Comparison of ENCODE assay signal across 8 mouse cellular contexts in the genomic region with DNA sequence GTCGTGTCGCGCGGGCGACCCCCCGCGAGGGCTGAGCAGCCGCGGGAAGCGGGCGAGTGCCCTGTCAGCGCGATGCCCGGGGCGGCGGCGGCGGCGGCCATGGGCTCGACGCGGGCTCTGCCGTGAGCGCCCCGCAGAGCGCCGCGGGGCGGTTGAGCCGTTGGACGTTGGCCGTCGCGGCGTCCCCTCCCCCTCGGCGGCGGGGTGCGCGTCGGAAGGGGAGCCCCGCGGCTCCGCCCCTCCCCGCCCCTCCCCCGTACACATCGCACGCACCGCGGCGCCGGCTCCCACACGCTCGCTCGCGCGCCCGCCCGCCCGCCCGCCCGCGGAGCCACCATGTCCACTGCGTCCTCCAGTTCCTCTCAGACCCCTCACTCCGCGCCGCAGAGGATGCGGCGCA. TPM values are rescaled to one million over a fixed set of nuclear protein-coding genes. Genes with fewer than 3 reads are reported as not detected.
DNase-seq lines count a peak whose midpoint lies in the region; ATAC-seq and TF ChIP-seq lines count a peak whose summit lies in the region.

A gene (plus strand): TSS at position 50 of the 400 bp plus-strand sequence.

- DNase-seq in frontal cortex, adult 2 months (ENCODE audit: extremely low spot score in 1 of 2, low spot score in 1 of 2) = peak in 1 of 2 experiments; percentile 68
- DNase-seq in frontal cortex, postnatal 14 days (ENCODE audit: low spot score in 2 of 2) = no peak
- DNase-seq in brain, embryonic 14.5 days (ENCODE audit: low read depth) = peak; percentile 89
- peak; percentile 58 for DNase-seq in gastrocnemius, adult 18-20 months (ENCODE audit: low spot score)
- no peak for DNase-seq in intestine, embryonic 14.5 days (ENCODE audit: low spot score)
- DNase-seq in spleen, adult 2 months (ENCODE audit: low read depth in 1 of 2, low spot score in 2 of 2) = peak in 1 of 2 experiments; percentile 68

- peak within 1 kb of the TSS; percentile 61 for H3K4me2 ChIP-seq in intestine, embryonic 14.5 days (ENCODE audit: low read length)
- peak within 1 kb of the TSS; percentile 75 for H3K4me2 ChIP-seq in limb, embryonic 13.5 days (replicated peaks)
- H3K4me2 ChIP-seq in midbrain, embryonic 12.5 days (replicated peaks) = peak within 1 kb of the TSS; percentile 72

- ATAC-seq in intestine, embryonic 14.5 days (replicated peaks; ENCODE audit: low FRiP score, low TSS enrichment, low read depth) = peak; percentile 88
- peak; percentile 84 for ATAC-seq in limb, embryonic 13.5 days (ENCODE audit: low FRiP score, low read depth)
- ATAC-seq in midbrain, embryonic 12.5 days (ENCODE audit: low FRiP score, low read depth) = peak; percentile 82

- WGBS in intestine, embryonic 14.5 days = under 1% methylated on average over 33 of the region's 69 CpGs
- WGBS in limb, embryonic 13.5 days = under 1% methylated on average over 33 of the region's 69 CpGs
- 0% methylated on average over 20 of the region's 69 CpGs for WGBS in midbrain, embryonic 12.5 days
- 0% methylated on average over 25 of the region's 69 CpGs for WGBS in spleen, adult 2 months

- no peaks in the 10 kb centered on the region for H3K9me3 ChIP-seq in intestine, embryonic 14.5 days (ENCODE audit: control insufficient read depth, low read length)
- no peaks in the 10 kb centered on the region for H3K9me3 ChIP-seq in limb, embryonic 13.5 days
- H3K9me3 ChIP-seq in midbrain, embryonic 12.5 days = no peaks in the 10 kb centered on the region

- no peak for TF ChIP-seq POLR2A in brain, embryonic 14.5 days (IDR thresholded peaks at IDR 0.05; ENCODE audit: borderline replicate concordance, extremely low read depth, insufficient read depth, insufficient read length, poor library complexity, severe bottlenecking)
- TF ChIP-seq POLR2A in spleen, adult 2 months (IDR thresholded peaks at IDR 0.05; ENCODE audit: low read depth, low read length) = peak; percentile 5; the same call in 1 of the 2 replicates

- H3K4me3 ChIP-seq in intestine, embryonic 14.5 days (ENCODE audit: low read depth, low read length) = peak within 1 kb of the TSS; percentile 70
- H3K4me3 ChIP-seq in limb, embryonic 13.5 days = peak within 1 kb of the TSS; percentile 97
- peak within 1 kb of the TSS; percentile 98 for H3K4me3 ChIP-seq in midbrain, embryonic 12.5 days
- H3K4me3 ChIP-seq in spleen, adult 2 months (ENCODE audit: extremely low read depth, insufficient read depth, insufficient read length) = peak within 1 kb of the TSS; percentile 83

- H3K27ac ChIP-seq in intestine, embryonic 14.5 days (ENCODE audit: low read depth) = peak within 1 kb of the TSS; percentile 98
- H3K27ac ChIP-seq in limb, embryonic 13.5 days = peak within 1 kb of the TSS; percentile 99
- H3K27ac ChIP-seq in midbrain, embryonic 12.5 days (replicated peaks) = peak within 1 kb of the TSS; percentile 100
- H3K27ac ChIP-seq in spleen, adult 2 months (ENCODE audit: insufficient read depth, low read length) = peak within 1 kb of the TSS; percentile 99

- no peaks in the 10 kb centered on the region for H3K36me3 ChIP-seq in intestine, embryonic 14.5 days (ENCODE audit: control insufficient read depth, insufficient read depth, low read length)
- H3K36me3 ChIP-seq in limb, embryonic 13.5 days = no peaks in the 10 kb centered on the region
- no peaks in the 10 kb centered on the region for H3K36me3 ChIP-seq in midbrain, embryonic 12.5 days
- H3K36me3 ChIP-seq in spleen, adult 2 months (ENCODE audit: control insufficient read depth, insufficient read depth, low read length) = no peaks in the 10 kb centered on the region

- 0 out of 2 replicates have a peak, but pooled peaks cover 3% of the 10 kb centered on the region for H3K4me1 ChIP-seq in intestine, embryonic 14.5 days (replicated peaks; ENCODE audit: control insufficient read depth, insufficient read depth, low read length)
- H3K4me1 ChIP-seq in limb, embryonic 13.5 days = peaks cover 22% of the 10 kb centered on the region
- peaks cover 22% of the 10 kb centered on the region for H3K4me1 ChIP-seq in midbrain, embryonic 12.5 days
- peaks cover 8% of the 10 kb centered on the region for H3K4me1 ChIP-seq in spleen, adult 2 months (ENCODE audit: control insufficient read depth, insufficient read depth, insufficient read length)

- no peaks in the 10 kb centered on the region for H3K27me3 ChIP-seq in intestine, embryonic 14.5 days (replicated peaks; ENCODE audit: control insufficient read depth, insufficient read depth, low read length)
- H3K27me3 ChIP-seq in limb, embryonic 13.5 days = no peaks in the 10 kb centered on the region
- H3K27me3 ChIP-seq in midbrain, embryonic 12.5 days = no peaks in the 10 kb centered on the region
- no peaks in the 10 kb centered on the region for H3K27me3 ChIP-seq in spleen, adult 2 months (ENCODE audit: control insufficient read depth, insufficient read depth, low read length)

- no peak for TF ChIP-seq CTCF in brain, embryonic 14.5 days (IDR thresholded peaks at IDR 0.05; ENCODE audit: borderline replicate concordance, extremely low read depth, insufficient read depth, insufficient read length)
- TF ChIP-seq CTCF in spleen, adult 2 months (IDR thresholded peaks at IDR 0.05; ENCODE audit: extremely low read depth, insufficient read depth, insufficient read length, insufficient replicate concordance) = no peak

- peak within 1 kb of the TSS; percentile 93 for H3K9ac ChIP-seq in intestine, embryonic 14.5 days (ENCODE audit: low read length)
- H3K9ac ChIP-seq in limb, embryonic 13.5 days = peak within 1 kb of the TSS; percentile 99
- H3K9ac ChIP-seq in midbrain, embryonic 12.5 days (replicated peaks) = peak within 1 kb of the TSS; percentile 99

RNA-seq across cellular contexts. Expression of the gene that starts here (rescaled TPM):
- 12.4 and 13.4 TPM in 2 replicates for polyA plus RNA-seq in frontal cortex, adult 2 months (2012; rRNA removed)
- polyA plus RNA-seq in brain, embryonic 14.5 days (2012; rRNA removed) = 16.5 and 19.0 TPM in 2 replicates
- total RNA-seq in gastrocnemius, adult 18-20 months (2021) = 1 to 10 TPM; 4.4 to 4.8 TPM
- polyA plus RNA-seq in intestine, embryonic 14.5 days (2014; fragmentation: Nextera tagmentation; extraction: Ambion mirVana) = 8.0 and 8.5 TPM in 2 replicates
- 16.1 and 16.6 TPM in 2 replicates for polyA plus RNA-seq in limb, embryonic 13.5 days (2015; fragmentation: Nextera tagmentation; extraction: Ambion mirVana)
- polyA plus RNA-seq in midbrain, embryonic 12.5 days (2016; fragmentation: Nextera tagmentation; extraction: Ambion mirVana) = 20.8 and 21.7 TPM in 2 replicates
- polyA plus RNA-seq in spleen, adult 2 months (2012; rRNA removed) = 11.2 and 14.0 TPM in 2 replicates

Comparison
In these comparisons a context has a peak if more than half of its experiments do, and no peak if none do; other contexts are left out.
1. DNase-seq: peak in brain, embryonic 14.5 days (single experiment) and gastrocnemius, adult 18-20 months (single experiment); none in frontal cortex, postnatal 14 days (0 of 2) and intestine, embryonic 14.5 days (single experiment).
2. Peak in every context shown above with its lines, with median percentiles within 50 percentile points of each other: ATAC-seq, H3K27ac ChIP-seq, H3K4me2 ChIP-seq, H3K4me3 ChIP-seq and H3K9ac ChIP-seq.